Comparison of ENCODE assay signal across 14 mouse cellular contexts in genomic region chr3:67309644-67310311, GRCm38 (mm10).
DNase-seq lines count a peak whose midpoint lies in the region; ATAC-seq and TF ChIP-seq lines count a peak whose summit lies in the region.
"Had no signal": no experiment of that assay in that cellular context is flagged by ENCODE, and none has a peak within 500 bp of the region (broad histone marks: within the 10 kb centered on the region; RNA-seq: fewer than 3 reads in every experiment).

No protein-coding gene starts in this region.

- no peaks in the 10 kb centered on the region for H3K9me3 ChIP-seq in limb, embryonic 14.5 days (ENCODE audit: control insufficient read depth, low read length)
- H3K9me3 ChIP-seq in limb, embryonic 10.5 days (replicated peaks), result no peaks in the 10 kb centered on the region
- H3K9me3 ChIP-seq in embryonic facial prominence, embryonic 14.5 days (ENCODE audit: control insufficient read depth, low read length), result no peaks in the 10 kb centered on the region
- H3K9me3 ChIP-seq in midbrain, embryonic 12.5 days, result no peaks in the 10 kb centered on the region
- H3K9me3 ChIP-seq: heart, embryonic 10.5 days had no signal

- peaks cover 3% of the 10 kb centered on the region; the same call in 1 of the 2 replicates for H3K4me1 ChIP-seq in limb, embryonic 14.5 days (ENCODE audit: control insufficient read depth, insufficient read depth, low read length)
- H3K4me1 ChIP-seq in limb, embryonic 10.5 days, result peaks cover 39% of the 10 kb centered on the region
- no peaks in the 10 kb centered on the region; the same call in 1 of the 2 replicates for H3K4me1 ChIP-seq in embryonic facial prominence, embryonic 14.5 days (ENCODE audit: control insufficient read depth, insufficient read depth, low read length)
- 0 out of 2 replicates have a peak, but pooled peaks cover 2% of the 10 kb centered on the region for H3K4me1 ChIP-seq in midbrain, embryonic 12.5 days

- H3K4me2 ChIP-seq in limb, embryonic 14.5 days (replicated peaks; ENCODE audit: low read depth, low read length, severe bottlenecking), result no peak overlapping the region
- H3K4me2 ChIP-seq in embryonic facial prominence, embryonic 14.5 days (ENCODE audit: low read depth, low read length), result no peak overlapping the region
- H3K4me2 ChIP-seq in midbrain, embryonic 12.5 days (replicated peaks), result no peak overlapping the region
- H3K4me2 ChIP-seq: liver, embryonic 11.5 days had no signal

- 26% methylated on average over 7 of the region's 7 CpGs for whole genome bisulfite sequencing in limb, embryonic 14.5 days
- 24% methylated on average over 7 of the region's 7 CpGs for WGBS in limb, embryonic 10.5 days
- WGBS in embryonic facial prominence, embryonic 14.5 days, result 38% methylated on average over 7 of the region's 7 CpGs
- WGBS in midbrain, embryonic 12.5 days, result 38% methylated on average over 7 of the region's 7 CpGs

- no peak for ATAC-seq in limb, embryonic 14.5 days (ENCODE audit: low FRiP score, low read depth)
- no peak for ATAC-seq in embryonic facial prominence, embryonic 14.5 days (ENCODE audit: low read depth)
- peak; percentile 82 for ATAC-seq in midbrain, embryonic 12.5 days (ENCODE audit: low FRiP score, low read depth)
- no peak for ATAC-seq in activated CD4-positive, CD25-positive, alpha-beta regulatory T cell, adult 4 months
- ATAC-seq: intestine, embryonic 16.5 days had no signal

- no peak overlapping the region for H3K4me3 ChIP-seq in limb, embryonic 14.5 days (replicated peaks; ENCODE audit: low read length)
- no peak overlapping the region for H3K4me3 ChIP-seq in limb, embryonic 10.5 days
- H3K4me3 ChIP-seq in embryonic facial prominence, embryonic 14.5 days (ENCODE audit: low read depth, low read length), result no peak overlapping the region
- no peak overlapping the region for H3K4me3 ChIP-seq in midbrain, embryonic 12.5 days
- H3K4me3 ChIP-seq: heart, embryonic 10.5 days had no signal

- H3K27me3 ChIP-seq in limb, embryonic 14.5 days (ENCODE audit: control insufficient read depth, insufficient read depth, low read length), result no peaks in the 10 kb centered on the region
- no peaks in the 10 kb centered on the region for H3K27me3 ChIP-seq in limb, embryonic 10.5 days (ENCODE audit: low read depth, poor library complexity, severe bottlenecking)
- no peaks in the 10 kb centered on the region for H3K27me3 ChIP-seq in embryonic facial prominence, embryonic 14.5 days (replicated peaks; ENCODE audit: control insufficient read depth, insufficient read depth, low read length)
- H3K27me3 ChIP-seq in midbrain, embryonic 12.5 days, result no peaks in the 10 kb centered on the region

- no peak overlapping the region for H3K9ac ChIP-seq in limb, embryonic 14.5 days (ENCODE audit: low read depth, low read length, severe bottlenecking)
- H3K9ac ChIP-seq in embryonic facial prominence, embryonic 14.5 days (ENCODE audit: low read depth, low read length), result no peak overlapping the region; the same call in 1 of the 2 replicates
- H3K9ac ChIP-seq in midbrain, embryonic 12.5 days (replicated peaks), result no peak overlapping the region

- no peak for TF ChIP-seq POLR2A in limb, embryonic 14.5 days (IDR thresholded peaks at IDR 0.05; ENCODE audit: borderline replicate concordance, extremely low read depth, insufficient read depth, insufficient read length)

- no peak overlapping the region for H3K27ac ChIP-seq in limb, embryonic 14.5 days (replicated peaks; ENCODE audit: low read depth, low read length)
- no peak overlapping the region for H3K27ac ChIP-seq in limb, embryonic 10.5 days
- no peak overlapping the region for H3K27ac ChIP-seq in embryonic facial prominence, embryonic 14.5 days (replicated peaks; ENCODE audit: low read depth, low read length)
- H3K27ac ChIP-seq in midbrain, embryonic 12.5 days (replicated peaks), result no peak overlapping the region
- H3K27ac ChIP-seq: heart, embryonic 10.5 days had no signal

- DNase-seq in limb, embryonic 14.5 days (ENCODE audit: low spot score), result peak; percentile 18
- DNase-seq in limb, embryonic 10.5 days (ENCODE audit: low spot score), result no peak
- peak; percentile 11 for DNase-seq in embryonic facial prominence, embryonic 14.5 days (ENCODE audit: low spot score)
- peak; percentile 8 for DNase-seq in retina, postnatal 1 day
- DNase-seq in layer of hippocampus, postnatal 10 days (ENCODE audit: low spot score in 2 of 2), result no peak
- DNase-seq: cerebellum, adult 18-20 months; gastrocnemius, postnatal 14 days; kidney, postnatal 14 days; thymus, postnatal 36 days had no signal

- no peaks in the 10 kb centered on the region for H3K36me3 ChIP-seq in limb, embryonic 14.5 days (ENCODE audit: control insufficient read depth, insufficient read depth, low read length)
- H3K36me3 ChIP-seq in limb, embryonic 10.5 days, result no peaks in the 10 kb centered on the region
- no peaks in the 10 kb centered on the region for H3K36me3 ChIP-seq in embryonic facial prominence, embryonic 14.5 days (ENCODE audit: control insufficient read depth, insufficient read depth, low read length)
- H3K36me3 ChIP-seq in midbrain, embryonic 12.5 days, result no peaks in the 10 kb centered on the region
- H3K36me3 ChIP-seq: heart, embryonic 10.5 days had no signal

Comparison
In these comparisons a context has a peak if more than half of its experiments do, and no peak if none do; other contexts are left out.
1. DNase-seq: peak in limb, embryonic 14.5 days (single experiment), embryonic facial prominence, embryonic 14.5 days (single experiment) and retina, postnatal 1 day (single experiment); none in limb, embryonic 10.5 days (single experiment) and layer of hippocampus, postnatal 10 days (0 of 2).